Mouse (Mus musculus) G1E (cell line): ENCODE measurements around the gene Bpi. TPM values are rescaled to one million over a fixed set of nuclear protein-coding genes. Genes with fewer than 3 reads are reported as not detected.

Source experiments
- ATAC-seq: 2 replicates; pipeline ENCODE4 v1.8.0; 2016; ENCODE audit warnings: mild to moderate bottlenecking; ENCODE audit not compliant: insufficient number of reproducible peaks, poor library complexity, low FRiP score, severe bottlenecking; ENCODE audit errors: extremely low read depth
- DNase-seq: peaks from one replicate; pipeline ENCODE4 v3.0.0; 2012; ENCODE audit warnings: low spot score
- H3K27me3 ChIP-seq: 2 replicates; pipeline ENCODE4 v1.6.1; 2012; ENCODE audit warnings: mild to moderate bottlenecking, low read length, inconsistent platforms; ENCODE audit not compliant: insufficient read depth
- H3K36me3 ChIP-seq: replicated peaks from 2 replicates; pipeline ENCODE3; 2012; ENCODE audit warnings: mild to moderate bottlenecking, inconsistent platforms
- H3K4me1 ChIP-seq: 2 replicates; pipeline ENCODE4 v1.6.1; 2012; ENCODE audit warnings: low read depth, low read length, inconsistent platforms, mixed read lengths; ENCODE audit not compliant: insufficient read depth
- H3K4me3 ChIP-seq: 2 replicates; pipeline ENCODE4 v1.5.1; 2012; ENCODE audit warnings: low read depth, mild to moderate bottlenecking, inconsistent platforms, low read length, moderate library complexity, mixed read lengths
- H3K9me3 ChIP-seq: replicated peaks from 2 replicates; pipeline ENCODE4 v1.6.1; 2012; ENCODE audit warnings: inconsistent platforms
- CTCF ChIP-seq: IDR thresholded peaks from 2 replicates; pipeline ENCODE4 v1.5.1; 2012; ENCODE audit warnings: low read depth, low read length, inconsistent platforms, mixed read lengths
- GATA1 ChIP-seq: IDR thresholded peaks from 2 replicates; pipeline ENCODE4 v1.6.1; 2012; ENCODE audit warnings: borderline replicate concordance, low read length, inconsistent platforms, mixed read lengths
- GATA2 ChIP-seq: IDR thresholded peaks from 2 replicates; pipeline ENCODE4 v1.6.1; 2012; ENCODE audit warnings: low read depth, low read length, inconsistent platforms, borderline replicate concordance
- POLR2AphosphoS5 ChIP-seq: IDR thresholded peaks from 2 replicates; pipeline ENCODE4 v1.6.1; 2012; ENCODE audit warnings: low read depth, low read length, inconsistent platforms; ENCODE audit not compliant: insufficient replicate concordance
- TAL1 ChIP-seq: conservative IDR thresholded peaks from 2 replicates; pipeline ENCODE4 v1.6.1; 2012; ENCODE audit warnings: low read depth, low read length, inconsistent platforms, mixed read lengths
- polyA plus RNA-seq: library from polyadenylated mRNA; stranded (reverse); fragments of >175 nt; gene quantifications from 2 replicates; pipeline ENCODE4 v1.2.3, GENCODE M21; 2012
- total RNA-seq, 2 experiments: library from RNA; stranded (forward) in 1 of 2; stranded (reverse) in 1 of 2; fragments of 200-1000 nt in 1 of 2; fragments of >200 nt in 1 of 2; fragmentation: Nextera tagmentation in 1 of 2; gene quantifications; 2 replicates each; pipeline ENCODE4 v1.2.3; 2014 to 2017

Gene Bpi
- total and polyA plus RNA-seq, 3 experiments, result not detected

- H3K4me3 ChIP-seq, result no peak overlapping the region
Measured at GRCm38 (mm10) chr2:158308276-158308675, 50.4 kb downstream of the Bpi start.

DNA sequence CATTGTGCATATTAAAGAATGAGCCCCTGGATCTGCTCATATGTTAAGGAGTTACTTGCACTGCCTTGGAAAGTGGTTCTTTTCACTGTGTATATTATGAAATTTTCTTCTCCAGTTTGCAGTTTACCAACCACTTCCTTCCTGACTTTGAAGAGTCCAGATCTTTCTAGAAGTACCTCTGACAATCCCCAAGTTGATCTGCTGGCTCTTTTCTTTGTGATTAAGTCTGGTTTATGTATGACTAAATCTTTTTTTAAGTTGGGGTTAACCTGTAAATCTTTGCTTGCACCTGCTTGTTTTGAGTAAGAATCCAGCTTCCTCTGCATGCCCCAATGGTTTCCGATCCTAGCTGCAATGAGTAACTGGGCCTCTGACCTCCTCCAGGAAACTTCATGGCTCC lies 55.2 kb downstream of the Bpi start:
- DNase-seq (no peak), ATAC-seq (no peak)
- TF ChIP-seq POLR2AphosphoS5 (no peak), GATA2 (no peak), CTCF (no peak), TAL1 (no peak), GATA1 (no peak)
- Histone ChIP-seq H3K9me3 (no peaks in the 10 kb centered on the region), H3K4me1 (no peaks in the 10 kb centered on the region), H3K36me3 (no peaks in the 10 kb centered on the region), H3K27me3 (peaks cover 6% of the 10 kb centered on the region; the same call in 1 of the 2 replicates), H3K4me3 (no peak overlapping the region)

More at GRCm38 (mm10) chr2:158308276-158308675, 50.4 kb downstream of the Bpi start:
- ATAC-seq, result no peak
- Histone ChIP-seq H3K27me3 (peaks cover 10% of the 10 kb centered on the region; the same call in 1 of the 2 replicates), H3K4me1 (no peaks in the 10 kb centered on the region), H3K36me3 (no peaks in the 10 kb centered on the region), H3K9me3 (0 out of 2 replicates have a peak, but pooled peaks cover 2% of the 10 kb centered on the region)
- no peak for DNase-seq
- no peak for TF ChIP-seq GATA2
- TF ChIP-seq CTCF, result no peak
- no peak for TF ChIP-seq TAL1
- TF ChIP-seq POLR2AphosphoS5, result no peak

- Histone ChIP-seq H3K4me3 (no peak overlapping the region), H3K9me3 (no peaks in the 10 kb centered on the region), H3K36me3 (no peaks in the 10 kb centered on the region), H3K27me3 (peaks cover 5% of the 10 kb centered on the region; the same call in 1 of the 2 replicates), H3K4me1 (no peaks in the 10 kb centered on the region)
- DNase-seq (peak; percentile 26), ATAC-seq (no peak)
- TF ChIP-seq GATA2 (no peak), POLR2AphosphoS5 (no peak), CTCF (peak; percentile 24; the same call in 1 of the 2 replicates), GATA1 (no peak), TAL1 (no peak)
Measured at GRCm38 (mm10) chr2:158316371-158316770, 58.5 kb downstream of the Bpi start.

GRCm38 (mm10) chr2:158317026-158317425 lies 59.1 kb downstream of the Bpi start:
- no peaks in the 10 kb centered on the region for H3K36me3 ChIP-seq
- ATAC-seq, result no peak
- DNase-seq, result no peak

DNA sequence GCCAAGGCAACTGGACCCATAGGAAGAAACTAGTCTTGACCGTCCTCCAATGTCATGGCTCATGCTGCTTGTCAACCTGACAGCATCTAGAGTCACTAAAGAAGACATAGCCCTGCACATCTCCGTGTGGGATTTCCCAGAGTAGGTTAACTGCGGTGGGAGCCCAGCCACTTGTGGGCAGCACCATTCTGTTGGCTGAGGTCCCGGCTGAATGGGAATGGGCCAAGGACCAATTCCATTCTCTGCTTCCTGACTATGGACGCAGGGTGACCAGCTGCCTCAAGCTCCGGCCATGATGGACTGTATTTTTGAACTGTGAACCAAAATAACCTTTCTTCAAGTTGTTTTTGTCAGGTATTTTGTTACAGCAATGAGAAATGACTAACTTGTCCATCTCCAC lies 63.7 kb downstream of the Bpi start:
- H3K4me3 ChIP-seq, result no peak overlapping the region
- ATAC-seq, result no peak
- no peaks in the 10 kb centered on the region for H3K4me1 ChIP-seq
- no peak for DNase-seq
- H3K36me3 ChIP-seq, result no peaks in the 10 kb centered on the region
- TF ChIP-seq GATA2, result no peak
- TF ChIP-seq TAL1, result no peak
- no peak for TF ChIP-seq POLR2AphosphoS5
- H3K27me3 ChIP-seq, result peaks cover 10% of the 10 kb centered on the region; the same call in 1 of the 2 replicates
- no peaks in the 10 kb centered on the region for H3K9me3 ChIP-seq

More at GRCm38 (mm10) chr2:158317026-158317425, 59.1 kb downstream of the Bpi start:
- H3K27me3 ChIP-seq, result peaks cover 7% of the 10 kb centered on the region; the same call in 1 of the 2 replicates
- no peaks in the 10 kb centered on the region for H3K9me3 ChIP-seq
- TF ChIP-seq POLR2AphosphoS5 (no peak), GATA2 (no peak), TAL1 (no peak), GATA1 (no peak), CTCF (no peak)
- no peaks in the 10 kb centered on the region for H3K4me1 ChIP-seq
- H3K4me3 ChIP-seq, result no peak overlapping the region

GRCm38 (mm10) chr2:158322845-158323244 lies 65.0 kb downstream of the Bpi start:
- TF ChIP-seq GATA1, result no peak
- TF ChIP-seq GATA2, result no peak
- no peak for TF ChIP-seq TAL1
- no peak for TF ChIP-seq CTCF
- no peak for TF ChIP-seq POLR2AphosphoS5
- DNase-seq (no peak), ATAC-seq (no peak)
- Histone ChIP-seq H3K4me3 (no peak overlapping the region), H3K9me3 (no peaks in the 10 kb centered on the region), H3K4me1 (no peaks in the 10 kb centered on the region), H3K36me3 (no peaks in the 10 kb centered on the region), H3K27me3 (peaks cover 10% of the 10 kb centered on the region; the same call in 1 of the 2 replicates)
